Mouse (Mus musculus) spleen, postnatal 14 days (tissue): Measurements from ENCODE around the gene Faap20.
"Not testable (repeated sequence)": the region's sequence is repeated elsewhere in the genome, so short reads cannot be mapped to it uniquely, and the experiment has no call there.

ENCODE experiments used
- DNase-seq, 2 experiments: peaks; one replicate each; pipeline ENCODE4 v3.0.0; 2021 to 2022; ENCODE audit warnings: low spot score in 2 of 2

Faap20 gene

GRCm38 (mm10) chr4:155248054-155248453, 1.5 kb upstream of the Faap20 start:
- DNase-seq: not testable (repeated sequence)

- peak; percentile 82 to 90 for DNase-seq
Observed at GRCm38 (mm10) chr4:155249257-155249647, 350 bp upstream of the Faap20 start.

- DNase-seq: no peak
Observed at GRCm38 (mm10) chr4:155250361-155251117, 937 bp downstream of the Faap20 start.

GRCm38 (mm10) chr4:155251147-155251546, 1.5 kb downstream of the Faap20 start:
- DNase-seq: no peak

GRCm38 (mm10) chr4:155252253-155252652, 2.7 kb downstream of the Faap20 start:
- DNase-seq: no peak

- DNase-seq: no peak
Observed at GRCm38 (mm10) chr4:155264521-155265321, 15.1 kb downstream of the Faap20 start.

GRCm38 (mm10) chr4:155267047-155267543, 17.5 kb downstream of the Faap20 start:
- no peak for DNase-seq

GRCm38 (mm10) chr4:155267639-155268175, 18.1 kb downstream of the Faap20 start:
- DNase-seq: no peak

- peak in 1 of 2 experiments; percentile 35 for DNase-seq
Observed at GRCm38 (mm10) chr4:155268382-155268781, 18.8 kb downstream of the Faap20 start.

- DNase-seq: no peak
Observed at GRCm38 (mm10) chr4:155274451-155274850, 24.8 kb downstream of the Faap20 start.

- no peak for DNase-seq
Observed at GRCm38 (mm10) chr4:155274851-155275250, 25.2 kb downstream of the Faap20 start.

- no peak for DNase-seq
Observed at GRCm38 (mm10) chr4:155277963-155278362, 28.4 kb downstream of the Faap20 start.

GRCm38 (mm10) chr4:155279054-155279453, 29.5 kb downstream of the Faap20 start:
- DNase-seq: no peak

- DNase-seq: no peak
Observed at GRCm38 (mm10) chr4:155279926-155280767, 30.5 kb downstream of the Faap20 start.

- no peak for DNase-seq
Observed at GRCm38 (mm10) chr4:155280768-155281121, 31.1 kb downstream of the Faap20 start.

- no peak for DNase-seq
Observed at GRCm38 (mm10) chr4:155281227-155281626, 31.6 kb downstream of the Faap20 start.

- no peak for DNase-seq
Observed at GRCm38 (mm10) chr4:155281652-155282051, 32.0 kb downstream of the Faap20 start.

- DNase-seq: no peak
Observed at GRCm38 (mm10) chr4:155282231-155282630, 32.6 kb downstream of the Faap20 start.

- DNase-seq: no peak
Observed at GRCm38 (mm10) chr4:155283001-155283503, 33.5 kb downstream of the Faap20 start.

- DNase-seq: no peak
Observed at GRCm38 (mm10) chr4:155283585-155283984, 34.0 kb downstream of the Faap20 start.
